Mouse (Mus musculus): ENCODE measurements around the gene Rnase9. TPM values are rescaled to one million over a fixed set of nuclear protein-coding genes. Genes with fewer than 3 reads are reported as not detected.
"Not testable (repeated sequence)": the region's sequence is repeated elsewhere in the genome, so short reads cannot be mapped to it uniquely, and the experiment has no call there.

Gene Rnase9
- polyA plus RNA-seq, 1 experiment from 2014 or later, result not detected

- no peaks in the 10 kb centered on the region for H3K27me3 ChIP-seq (replicated peaks)
- no peak overlapping the region for H3K27ac ChIP-seq (replicated peaks)
- no peak for ATAC-seq (ENCODE audit: low FRiP score)
- H3K9ac ChIP-seq (replicated peaks), result no peak overlapping the region
- no peak overlapping the region for H3K4me3 ChIP-seq (replicated peaks)
- no peaks in the 10 kb centered on the region for H3K4me1 ChIP-seq
- no peaks in the 10 kb centered on the region for H3K36me3 ChIP-seq
- 82% methylated on average over 4 of the region's 4 CpGs for WGBS
- no peak overlapping the region for H3K4me2 ChIP-seq
- no peaks in the 10 kb centered on the region for H3K9me3 ChIP-seq (replicated peaks)
These were observed 5.5 kb downstream of the Rnase9 start for GRCm38 (mm10) chr14:51036214-51036613.

- Histone ChIP-seq H3K36me3 (no peaks in the 10 kb centered on the region), H3K9me3 (replicated peaks) (no peaks in the 10 kb centered on the region), H3K9ac (replicated peaks) (no peak overlapping the region), H3K27me3 (replicated peaks) (no peaks in the 10 kb centered on the region), H3K4me3 (replicated peaks) (no peak overlapping the region), H3K4me2 (no peak overlapping the region), H3K27ac (replicated peaks) (no peak overlapping the region), H3K4me1 (no peaks in the 10 kb centered on the region)
- ATAC-seq (ENCODE audit: low FRiP score), result no peak
- WGBS, result 37% methylated on average over 1 of the region's 1 CpGs
These were observed 6.5 kb downstream of the Rnase9 start for GRCm38 (mm10) chr14:51035206-51035605.

GRCm38 (mm10) chr14:51027387-51028155 lies 14.1 kb downstream of the Rnase9 start:
- H3K4me3 ChIP-seq (replicated peaks), result no peak overlapping the region
- no peaks in the 10 kb centered on the region for H3K4me1 ChIP-seq
- H3K27ac ChIP-seq (replicated peaks), result no peak overlapping the region
- no peak overlapping the region for H3K4me2 ChIP-seq
- 58% methylated on average over 3 of the region's 3 CpGs for WGBS
- ATAC-seq (ENCODE audit: low FRiP score), result no peak
- no peaks in the 10 kb centered on the region for H3K36me3 ChIP-seq
- H3K9ac ChIP-seq (replicated peaks), result no peak overlapping the region
- no peaks in the 10 kb centered on the region for H3K9me3 ChIP-seq (replicated peaks)
- no peaks in the 10 kb centered on the region for H3K27me3 ChIP-seq (replicated peaks)

- Histone ChIP-seq H3K4me2 (no peak overlapping the region), H3K36me3 (no peaks in the 10 kb centered on the region), H3K9me3 (replicated peaks) (no peaks in the 10 kb centered on the region), H3K9ac (replicated peaks) (no peak overlapping the region), H3K4me1 (no peaks in the 10 kb centered on the region), H3K27me3 (replicated peaks) (no peaks in the 10 kb centered on the region), H3K4me3 (replicated peaks) (no peak overlapping the region), H3K27ac (replicated peaks) (no peak overlapping the region)
- ATAC-seq (ENCODE audit: low FRiP score), result no peak
- 41% methylated on average over 5 of the region's 5 CpGs for WGBS
These were observed 15.1 kb downstream of the Rnase9 start for GRCm38 (mm10) chr14:51026391-51027133.

GRCm38 (mm10) chr14:51024820-51025219 lies 16.8 kb downstream of the Rnase9 start:
- H3K4me3 ChIP-seq (replicated peaks), result no peak overlapping the region
- H3K4me1 ChIP-seq, result no peaks in the 10 kb centered on the region
- H3K9me3 ChIP-seq (replicated peaks), result no peaks in the 10 kb centered on the region
- no peak overlapping the region for H3K4me2 ChIP-seq
- H3K27me3 ChIP-seq (replicated peaks), result no peaks in the 10 kb centered on the region
- no peak for ATAC-seq (ENCODE audit: low FRiP score)
- H3K36me3 ChIP-seq, result no peaks in the 10 kb centered on the region
- no peak overlapping the region for H3K9ac ChIP-seq (replicated peaks)
- 93% methylated on average over 1 of the region's 1 CpGs for WGBS
- no peak overlapping the region for H3K27ac ChIP-seq (replicated peaks)

- Histone ChIP-seq H3K4me2 (no peak overlapping the region), H3K27me3 (replicated peaks) (no peaks in the 10 kb centered on the region), H3K27ac (replicated peaks) (no peak overlapping the region), H3K36me3 (no peaks in the 10 kb centered on the region), H3K4me1 (no peaks in the 10 kb centered on the region), H3K4me3 (replicated peaks) (no peak overlapping the region), H3K9me3 (replicated peaks) (no peaks in the 10 kb centered on the region), H3K9ac (replicated peaks) (no peak overlapping the region)
- ATAC-seq (ENCODE audit: low FRiP score), result no peak
- 94% methylated on average over 4 of the region's 4 CpGs for WGBS
These were observed 18.2 kb downstream of the Rnase9 start for GRCm38 (mm10) chr14:51023457-51023856.

GRCm38 (mm10) chr14:51017256-51017655 lies 24.4 kb downstream of the Rnase9 start:
- no peak overlapping the region for H3K9ac ChIP-seq (replicated peaks)
- H3K4me1 ChIP-seq, result no peaks in the 10 kb centered on the region
- H3K4me2 ChIP-seq, result no peak overlapping the region
- no peak overlapping the region for H3K27ac ChIP-seq (replicated peaks)
- no peaks in the 10 kb centered on the region for H3K36me3 ChIP-seq
- 83% methylated on average over 3 of the region's 3 CpGs for WGBS
- H3K9me3 ChIP-seq (replicated peaks), result no peaks in the 10 kb centered on the region
- H3K4me3 ChIP-seq (replicated peaks), result no peak overlapping the region
- no peak for ATAC-seq (ENCODE audit: low FRiP score)
- no peaks in the 10 kb centered on the region for H3K27me3 ChIP-seq (replicated peaks)

GRCm38 (mm10) chr14:51015780-51016179 lies 25.9 kb downstream of the Rnase9 start:
- Histone ChIP-seq H3K9me3 (replicated peaks) (no peaks in the 10 kb centered on the region), H3K4me3 (replicated peaks) (no peak overlapping the region), H3K4me1 (no peaks in the 10 kb centered on the region), H3K4me2 (no peak overlapping the region), H3K27ac (replicated peaks) (no peak overlapping the region), H3K9ac (replicated peaks) (no peak overlapping the region), H3K27me3 (replicated peaks) (no peaks in the 10 kb centered on the region), H3K36me3 (no peaks in the 10 kb centered on the region)
- ATAC-seq (ENCODE audit: low FRiP score), result no peak

- H3K4me3 ChIP-seq (replicated peaks); H3K9ac ChIP-seq (replicated peaks); ATAC-seq (ENCODE audit: low FRiP score); H3K27ac ChIP-seq (replicated peaks); H3K27me3 ChIP-seq (replicated peaks); H3K36me3 ChIP-seq; H3K9me3 ChIP-seq (replicated peaks); H3K4me1 ChIP-seq; H3K4me2 ChIP-seq: not testable (repeated sequence)
- 85% methylated on average over 3 of the region's 3 CpGs for WGBS
These were observed 26.9 kb downstream of the Rnase9 start for GRCm38 (mm10) chr14:51014724-51015123.

- Histone ChIP-seq H3K9me3 (replicated peaks) (no peaks in the 10 kb centered on the region), H3K4me3 (replicated peaks) (no peak overlapping the region), H3K27ac (replicated peaks) (no peak overlapping the region), H3K36me3 (no peaks in the 10 kb centered on the region), H3K4me1 (no peaks in the 10 kb centered on the region), H3K9ac (replicated peaks) (no peak overlapping the region), H3K4me2 (no peak overlapping the region), H3K27me3 (replicated peaks) (no peaks in the 10 kb centered on the region)
- WGBS, result 88% methylated on average over 6 of the region's 6 CpGs
- ATAC-seq (ENCODE audit: low FRiP score), result no peak
These were observed 32.1 kb downstream of the Rnase9 start for GRCm38 (mm10) chr14:51009572-51009971.

GRCm38 (mm10) chr14:51008781-51009180 lies 32.9 kb downstream of the Rnase9 start:
- ATAC-seq (ENCODE audit: low FRiP score), result no peak
- 94% methylated on average over 4 of the region's 4 CpGs for WGBS
- no peaks in the 10 kb centered on the region for H3K27me3 ChIP-seq (replicated peaks)

More at GRCm38 (mm10) chr14:51008781-51009180, 32.9 kb downstream of the Rnase9 start:
- Histone ChIP-seq H3K27ac (replicated peaks) (no peak overlapping the region), H3K9me3 (replicated peaks) (no peaks in the 10 kb centered on the region), H3K4me1 (no peaks in the 10 kb centered on the region), H3K4me2 (no peak overlapping the region), H3K4me3 (replicated peaks) (no peak overlapping the region), H3K36me3 (no peaks in the 10 kb centered on the region), H3K9ac (replicated peaks) (no peak overlapping the region)
